Mouse (Mus musculus): ENCODE results near the gene Mcm8. TPM values are rescaled to one million over a fixed set of nuclear protein-coding genes. Genes with fewer than 3 reads are reported as not detected.

Gene Mcm8
- polyA plus RNA-seq, 2 experiments = 4.5 to 6.9 TPM

DNA sequence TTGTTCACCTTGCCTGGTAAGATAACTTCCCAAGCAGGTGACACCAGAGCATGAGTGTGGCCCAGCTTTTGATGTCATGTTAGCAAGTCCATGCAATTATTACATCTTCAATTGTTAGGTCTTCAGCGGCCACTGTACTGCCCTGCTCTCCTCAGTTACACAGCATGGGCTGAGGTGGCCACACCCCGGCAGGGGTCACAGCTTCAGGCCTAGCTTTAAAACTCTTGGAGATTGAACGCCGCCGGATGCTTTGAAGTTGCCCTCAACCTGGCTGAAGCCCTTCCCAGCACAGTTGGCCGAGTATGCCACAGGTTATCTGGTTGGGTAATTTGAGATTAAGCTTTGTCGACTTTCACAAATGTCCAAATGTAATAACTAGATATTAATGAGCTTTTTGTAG, 31.6 kb downstream of the Mcm8 start:
- Histone ChIP-seq H3K36me3 (replicated peaks; ENCODE audit: control insufficient read depth, insufficient read depth, low read depth) (no peaks in the 10 kb centered on the region), H3K4me2 (ENCODE audit: low read depth) (peak overlapping the region; percentile 79), H3K27me3 (ENCODE audit: control insufficient read depth, insufficient read depth, low read length) (no peaks in the 10 kb centered on the region), H3K27ac (no peak overlapping the region), H3K9me3 (ENCODE audit: control insufficient read depth, low read length) (no peaks in the 10 kb centered on the region), H3K9ac (replicated peaks) (peak overlapping the region; percentile 85), H3K4me3 (ENCODE audit: insufficient read depth in 1 of 2, low read depth in 2 of 2, low read length in 2 of 2) (peak overlapping the region; percentile 87 to 92), H3K4me1 (replicated peaks; ENCODE audit: control insufficient read depth in 2 of 2, insufficient read depth in 2 of 2, low read length in 1 of 2) (peaks cover 3 to 8% of the 10 kb centered on the region in 2 experiments; a peak in 3 of 4 replicates)
- 33% methylated on average over 7 of the region's 7 CpGs for WGBS (ENCODE audit: insufficient replicate concordance)
- no peak for DNase-seq (ENCODE audit: low read depth in 3 of 3, low spot score in 3 of 3)
- no peak for TF ChIP-seq CTCF (IDR thresholded peaks at IDR 0.05; ENCODE audit: low read depth)
- no peak for TF ChIP-seq EP300 (IDR thresholded peaks at IDR 0.05; ENCODE audit: low read depth)
- ATAC-seq (ENCODE audit: insufficient read depth) = no peak

DNA sequence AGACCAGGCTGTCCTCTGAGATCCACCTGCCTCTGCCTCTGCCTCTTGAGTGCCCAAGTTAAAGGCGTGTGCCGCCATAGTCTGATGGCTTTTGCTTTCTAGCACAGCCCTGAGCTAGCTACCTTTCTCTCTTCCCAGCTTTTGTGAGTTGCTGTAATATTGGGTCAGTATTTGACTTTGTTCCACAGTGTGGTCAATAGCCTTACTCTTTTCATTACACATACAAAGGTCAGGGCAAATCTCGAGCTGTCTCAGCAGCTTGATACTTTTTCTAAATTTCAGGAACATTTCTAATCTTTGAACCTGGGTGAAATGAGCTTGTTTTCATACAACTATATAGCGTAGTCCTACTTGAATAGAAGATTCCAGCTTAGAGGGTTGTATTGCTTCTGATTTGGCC, 32.4 kb downstream of the Mcm8 start:
- H3K9ac ChIP-seq (replicated peaks) = no peak overlapping the region
- H3K9me3 ChIP-seq (ENCODE audit: control insufficient read depth, low read length) = no peaks in the 10 kb centered on the region
- no peak overlapping the region for H3K4me3 ChIP-seq (ENCODE audit: insufficient read depth in 1 of 2, low read depth in 2 of 2, low read length in 2 of 2)
- H3K27me3 ChIP-seq (ENCODE audit: control insufficient read depth, insufficient read depth, low read length) = no peaks in the 10 kb centered on the region
- no peak overlapping the region for H3K4me2 ChIP-seq (ENCODE audit: low read depth)
- H3K36me3 ChIP-seq (replicated peaks; ENCODE audit: control insufficient read depth, insufficient read depth, low read depth) = no peaks in the 10 kb centered on the region
- DNase-seq (ENCODE audit: low read depth in 3 of 3, low spot score in 3 of 3) = no peak
- ATAC-seq (ENCODE audit: insufficient read depth) = no peak
- H3K27ac ChIP-seq = no peak overlapping the region
- TF ChIP-seq CTCF (IDR thresholded peaks at IDR 0.05; ENCODE audit: low read depth) (no peak), EP300 (IDR thresholded peaks at IDR 0.05; ENCODE audit: low read depth) (no peak)
- H3K4me1 ChIP-seq (replicated peaks; ENCODE audit: control insufficient read depth in 2 of 2, insufficient read depth in 2 of 2, low read length in 1 of 2) = peaks cover 3 to 8% of the 10 kb centered on the region in 2 experiments; a peak in 3 of 4 replicates
- 75% methylated on average over 4 of the region's 4 CpGs for WGBS (ENCODE audit: insufficient replicate concordance)

DNA sequence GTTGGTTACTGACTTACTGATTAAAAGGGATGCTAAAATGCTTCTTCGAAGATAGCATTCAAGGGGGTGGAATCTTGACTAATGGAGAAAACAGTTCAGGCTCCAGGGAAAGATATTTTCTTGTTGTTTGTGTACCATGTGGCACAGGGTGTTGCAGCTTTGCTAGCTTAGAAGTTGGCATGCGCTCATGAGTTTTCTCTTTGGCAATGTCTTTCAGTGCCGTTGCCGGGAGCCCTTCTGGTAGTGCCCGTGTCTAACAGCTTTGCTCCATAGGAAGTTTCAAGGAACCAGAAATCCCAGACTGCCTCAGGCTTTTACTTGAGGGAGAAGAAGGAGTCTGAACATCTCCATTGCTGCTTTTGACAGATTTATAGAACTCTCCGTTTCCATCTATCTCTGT, 33.2 kb downstream of the Mcm8 start:
- Histone ChIP-seq H3K9me3 (ENCODE audit: control insufficient read depth, low read length) (no peaks in the 10 kb centered on the region), H3K36me3 (replicated peaks; ENCODE audit: control insufficient read depth, insufficient read depth, low read depth) (no peaks in the 10 kb centered on the region), H3K27ac (no peak overlapping the region), H3K27me3 (ENCODE audit: control insufficient read depth, insufficient read depth, low read length) (no peaks in the 10 kb centered on the region), H3K9ac (replicated peaks) (no peak overlapping the region), H3K4me1 (replicated peaks; ENCODE audit: control insufficient read depth in 2 of 2, insufficient read depth in 2 of 2, low read length in 1 of 2) (peaks cover 3 to 8% of the 10 kb centered on the region in 2 experiments; a peak in 3 of 4 replicates), H3K4me3 (ENCODE audit: insufficient read depth in 1 of 2, low read depth in 2 of 2, low read length in 2 of 2) (no peak overlapping the region), H3K4me2 (ENCODE audit: low read depth) (no peak overlapping the region)
- 83% methylated on average over 6 of the region's 6 CpGs for WGBS (ENCODE audit: insufficient replicate concordance)
- ATAC-seq (ENCODE audit: insufficient read depth) = no peak
- DNase-seq (ENCODE audit: low read depth in 3 of 3, low spot score in 3 of 3) = no peak
- no peak for TF ChIP-seq EP300 (IDR thresholded peaks at IDR 0.05; ENCODE audit: low read depth)
- no peak for TF ChIP-seq CTCF (IDR thresholded peaks at IDR 0.05; ENCODE audit: low read depth)

DNA sequence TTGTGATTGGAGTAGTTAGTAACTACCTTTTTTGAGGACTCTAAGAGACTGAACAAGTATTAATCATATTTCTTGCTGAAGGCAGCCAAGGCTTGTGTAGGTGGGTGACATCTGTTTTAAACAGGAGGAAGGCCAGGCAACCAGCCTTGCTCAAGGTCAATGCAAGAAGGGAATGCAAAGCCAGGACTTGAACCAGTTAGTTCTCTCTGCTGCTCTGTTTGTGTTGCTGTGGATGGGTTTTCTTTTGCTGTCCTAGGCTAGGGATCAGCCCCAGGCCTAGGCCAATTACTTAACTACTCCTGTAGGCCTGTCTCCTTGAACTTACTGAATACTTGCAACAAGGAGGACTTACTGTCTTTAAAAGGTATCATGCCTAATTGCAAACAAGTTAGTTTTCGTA, 37.1 kb downstream of the Mcm8 start:
- H3K4me2 ChIP-seq (ENCODE audit: low read depth) = no peak overlapping the region
- no peaks in the 10 kb centered on the region for H3K36me3 ChIP-seq (replicated peaks; ENCODE audit: control insufficient read depth, insufficient read depth, low read depth)
- no peak overlapping the region for H3K9ac ChIP-seq (replicated peaks)
- no peak overlapping the region for H3K4me3 ChIP-seq (ENCODE audit: insufficient read depth in 1 of 2, low read depth in 2 of 2, low read length in 2 of 2)
- no peak overlapping the region for H3K27ac ChIP-seq
- DNase-seq (ENCODE audit: low read depth in 3 of 3, low spot score in 3 of 3) (no peak), ATAC-seq (ENCODE audit: insufficient read depth) (no peak)
- WGBS (ENCODE audit: insufficient replicate concordance) = 55% methylated on average over 1 of the region's 1 CpGs
- H3K9me3 ChIP-seq (ENCODE audit: control insufficient read depth, low read length) = no peaks in the 10 kb centered on the region
- H3K27me3 ChIP-seq (ENCODE audit: control insufficient read depth, insufficient read depth, low read length) = no peaks in the 10 kb centered on the region
- TF ChIP-seq EP300 (IDR thresholded peaks at IDR 0.05; ENCODE audit: low read depth) (no peak), CTCF (IDR thresholded peaks at IDR 0.05; ENCODE audit: low read depth) (no peak)
- H3K4me1 ChIP-seq (replicated peaks; ENCODE audit: control insufficient read depth in 2 of 2, insufficient read depth in 2 of 2, low read length in 1 of 2) = peaks cover 0 to 4% of the 10 kb centered on the region in 2 experiments; a peak in 3 of 4 replicates

DNA sequence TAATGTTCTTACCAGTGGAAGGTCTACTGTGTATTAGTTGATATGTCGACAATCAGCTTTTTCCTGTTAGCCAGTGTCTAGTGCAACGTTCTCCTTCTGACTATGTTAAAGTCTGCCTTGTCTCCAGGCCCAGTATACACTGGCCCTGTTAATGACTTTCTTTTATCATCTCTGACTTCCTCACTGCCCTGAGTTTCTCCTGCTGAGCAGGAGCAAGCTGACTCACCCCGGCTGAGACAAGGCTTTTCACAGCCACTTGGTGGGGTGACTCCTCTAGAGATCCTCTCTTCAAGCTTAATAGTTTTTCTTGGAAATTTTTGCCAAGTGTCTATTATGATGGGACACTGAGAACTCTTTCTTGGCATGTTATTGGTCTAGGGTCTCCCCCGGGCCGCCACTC, 40.4 kb downstream of the Mcm8 start:
- TF ChIP-seq CTCF (IDR thresholded peaks at IDR 0.05; ENCODE audit: low read depth) (no peak), EP300 (IDR thresholded peaks at IDR 0.05; ENCODE audit: low read depth) (no peak)
- Histone ChIP-seq H3K4me3 (ENCODE audit: insufficient read depth in 1 of 2, low read depth in 2 of 2, low read length in 2 of 2) (no peak overlapping the region), H3K4me2 (ENCODE audit: low read depth) (no peak overlapping the region), H3K9ac (replicated peaks) (no peak overlapping the region), H3K27ac (no peak overlapping the region), H3K27me3 (ENCODE audit: control insufficient read depth, insufficient read depth, low read length) (no peaks in the 10 kb centered on the region), H3K9me3 (ENCODE audit: control insufficient read depth, low read length) (no peaks in the 10 kb centered on the region), H3K36me3 (replicated peaks; ENCODE audit: control insufficient read depth, insufficient read depth, low read depth) (no peaks in the 10 kb centered on the region), H3K4me1 (replicated peaks; ENCODE audit: control insufficient read depth in 2 of 2, insufficient read depth in 2 of 2, low read length in 1 of 2) (peaks cover 0 to 6% of the 10 kb centered on the region in 2 experiments; a peak in 2 of 4 replicates)
- ATAC-seq (ENCODE audit: insufficient read depth) (no peak), DNase-seq (ENCODE audit: low read depth in 3 of 3, low spot score in 3 of 3) (no peak)
- WGBS (ENCODE audit: insufficient replicate concordance) = 49% methylated on average over 5 of the region's 5 CpGs
